Mouse (Mus musculus) forebrain, embryonic 10.5 days (tissue): ENCODE data around the gene Kcna2. TPM values are rescaled to one million over a fixed set of nuclear protein-coding genes. Genes with fewer than 3 reads are reported as not detected.

Experiments used
- polyA plus RNA-seq: library from polyadenylated mRNA; unstranded; fragments of >200 nt; fragmentation: Nextera tagmentation; extraction: Ambion mirVana; gene quantifications from 2 replicates; pipeline ENCODE4 v1.2.1, GENCODE M21; 2016

Gene Kcna2
- polyA plus RNA-seq, 1 experiment from 2014 or later = not detected

Other genes starting within 250 kb of the Kcna2 start
- 3.3 and 3.5 TPM in 2 replicates for gene Kcna3, start 65.0 kb upstream of the Kcna2 start, polyA plus RNA-seq
- gene Kcna10, start 81.9 kb downstream of the Kcna2 start, polyA plus RNA-seq = not detected in 2 replicates
- not detected in 2 replicates for gene Cym, start 120.6 kb downstream of the Kcna2 start, polyA plus RNA-seq
- not detected in 2 replicates for gene A630076J17Rik, start 129.5 kb downstream of the Kcna2 start, polyA plus RNA-seq
- not detected in 2 replicates for gene Prok1, start 138.6 kb downstream of the Kcna2 start, polyA plus RNA-seq
- gene Lamtor5, start 177.7 kb downstream of the Kcna2 start, polyA plus RNA-seq = 177 and 184 TPM in 2 replicates
- 1.9 and 2.2 TPM in 2 replicates for gene Slc16a4, start 190.1 kb downstream of the Kcna2 start, polyA plus RNA-seq
- gene Rbm15, start 232.5 kb downstream of the Kcna2 start, polyA plus RNA-seq = 18.2 and 19.9 TPM in 2 replicates